Mouse (Mus musculus) thymus, postnatal 0 days (tissue): Measurements from ENCODE around the gene Fcna. TPM values are rescaled to one million over a fixed set of nuclear protein-coding genes. Genes with fewer than 3 reads are reported as not detected.

ENCODE experiments used
- DNase-seq: peaks from one replicate; pipeline ENCODE4 v3.0.0-alpha.2; 2015; ENCODE audit warnings: low spot score
- polyA plus RNA-seq: library from polyadenylated mRNA; unstranded; fragments of >200 nt; fragmentation: Nextera tagmentation; extraction: Ambion mirVana; gene quantifications from 2 replicates; pipeline ENCODE4 v1.2.1, GENCODE M21; 2015

The Fcna gene
- 9.1 and 9.2 TPM in 2 replicates for polyA plus RNA-seq

DNA sequence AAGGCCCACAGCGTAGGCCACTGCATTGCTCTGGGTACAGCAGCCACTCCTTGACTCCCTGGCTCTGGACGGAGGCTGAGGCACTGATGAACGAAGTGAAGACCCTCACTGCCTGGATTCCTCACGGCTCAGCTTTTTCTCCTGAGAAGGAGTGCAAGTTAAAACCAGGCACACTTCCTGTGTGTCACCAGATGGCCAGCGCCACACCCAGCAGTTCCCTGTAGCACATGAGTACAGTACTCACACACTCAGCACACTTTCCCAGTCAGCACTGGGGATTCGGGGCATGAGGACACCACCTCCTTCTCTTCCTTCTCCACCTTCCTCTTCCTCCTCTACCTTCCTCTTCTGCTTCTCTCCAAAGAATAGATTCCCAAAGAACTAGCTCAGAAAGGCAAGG lies at the start of gene Fcna:
TSS of gene Fcna (minus strand) at position 220 of the 400 bp plus-strand sequence.
- no peak for DNase-seq

DNA sequence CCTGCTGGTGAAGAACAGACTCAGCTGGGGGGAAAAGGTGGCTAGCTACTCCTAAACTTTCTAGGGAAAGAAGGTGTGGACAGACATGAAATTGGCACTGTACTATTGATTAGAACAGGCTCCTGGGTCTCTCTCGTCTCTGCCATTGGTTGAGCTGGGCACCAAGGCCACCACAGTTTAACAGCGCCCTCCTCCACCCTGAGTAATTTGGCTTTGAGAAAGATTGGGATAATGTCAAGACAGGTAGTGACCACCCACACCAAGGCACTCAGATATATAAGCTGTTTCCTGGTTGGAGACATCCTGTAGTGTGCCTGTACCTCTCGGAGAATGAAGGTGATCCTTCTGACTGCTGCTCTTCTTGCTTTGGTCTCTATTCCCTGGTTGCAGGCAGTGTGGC lies 48.7 kb upstream of the Fcna start, which contains the start of gene Lcn6:
TSS of gene Lcn6 (plus strand) at position 301 of the 400 bp plus-strand sequence.
- no peak for DNase-seq

DNA sequence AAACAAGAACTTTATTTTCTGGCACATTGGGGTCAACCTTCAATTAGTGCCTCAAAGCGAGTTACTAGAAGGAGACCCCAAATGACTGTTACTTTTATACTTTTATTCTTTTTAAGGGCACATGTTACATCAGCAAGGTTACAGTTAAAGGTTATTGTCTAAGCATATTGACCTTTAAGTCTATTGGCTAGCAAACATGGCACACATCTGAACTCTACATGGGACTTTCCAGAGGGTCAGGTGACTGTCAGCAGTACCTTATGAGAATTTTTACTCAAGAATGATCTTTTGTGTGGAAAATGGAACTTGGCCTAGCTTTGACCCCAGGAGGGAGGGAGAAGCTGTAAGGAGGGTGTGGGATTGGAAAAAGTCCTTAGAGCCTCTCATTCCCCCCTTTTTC lies 38.7 kb upstream of the Fcna start:
- DNase-seq, result no peak

DNA sequence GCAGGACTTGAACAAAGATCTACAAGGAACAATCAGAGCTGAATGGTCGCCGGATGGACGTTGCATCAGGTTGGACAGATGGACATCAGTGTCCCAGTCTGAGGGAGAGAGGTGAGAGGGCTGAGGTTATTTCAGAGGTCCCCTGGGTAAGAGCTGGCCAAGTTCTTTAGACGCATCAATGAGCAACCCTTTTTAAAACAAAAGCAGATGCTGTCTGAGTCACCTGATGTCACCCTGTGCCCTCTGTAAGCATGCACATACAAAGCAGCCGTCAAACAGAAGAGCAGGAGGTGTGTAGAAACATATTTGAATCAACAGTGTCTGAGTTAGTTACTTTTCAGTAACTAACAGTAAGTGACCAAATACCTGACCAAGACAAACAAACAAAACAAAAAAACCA lies 36.3 kb upstream of the Fcna start:
- no peak for DNase-seq

DNA sequence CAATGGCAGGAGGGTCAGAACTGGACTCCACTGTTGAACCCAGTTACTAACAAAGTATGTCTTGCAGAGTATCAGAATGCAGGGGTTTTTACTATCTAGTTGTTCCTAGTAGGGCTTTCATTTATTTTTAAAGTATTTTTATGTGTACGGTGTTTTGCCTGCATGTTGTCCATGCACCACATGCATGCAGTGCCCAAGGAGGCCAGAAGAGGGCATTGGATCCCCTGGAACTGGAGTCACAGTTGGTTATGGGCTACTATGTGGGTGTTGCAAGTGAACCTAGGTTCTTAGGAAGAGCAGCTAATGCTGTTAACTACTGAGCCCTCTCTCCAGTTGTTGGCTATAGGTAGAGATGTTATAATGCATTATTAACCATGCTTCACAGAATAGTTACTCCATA lies 35.7 kb upstream of the Fcna start:
- peak; percentile 31 for DNase-seq

DNA sequence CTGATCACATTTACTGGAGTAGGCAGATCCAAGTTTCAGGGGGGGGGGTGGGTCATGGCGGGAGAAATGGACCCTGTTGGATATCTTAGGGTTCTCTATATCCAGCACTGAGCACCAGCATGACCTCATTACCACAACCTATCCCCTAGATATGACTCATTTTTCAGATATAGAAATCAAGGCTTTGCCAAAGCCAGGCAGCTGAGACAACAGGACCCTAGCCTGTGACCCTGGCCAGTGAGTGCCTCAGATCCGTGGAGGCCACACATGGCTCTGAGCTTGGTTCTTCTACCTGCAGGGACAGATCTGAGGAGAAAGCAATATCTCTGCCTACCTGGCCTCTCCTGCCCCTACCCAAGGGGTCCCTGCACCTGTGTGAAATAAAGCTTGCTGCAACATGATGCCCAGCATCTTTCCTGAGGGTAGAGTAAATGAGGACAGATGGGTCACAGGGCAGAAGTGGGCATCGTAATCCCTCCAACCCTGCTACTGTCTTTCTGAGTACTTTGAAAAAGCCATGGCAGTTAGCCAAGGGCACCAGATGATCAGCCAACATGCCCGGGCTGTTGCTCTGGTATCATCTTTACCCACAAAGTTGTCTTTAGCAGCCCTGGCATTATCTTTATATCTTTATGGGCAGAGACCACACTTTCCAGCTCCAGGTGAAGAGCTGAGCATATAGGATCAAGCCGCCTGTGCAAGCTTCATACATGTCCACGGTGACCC lies 33.6 kb upstream of the Fcna start:
- no peak for DNase-seq

DNA sequence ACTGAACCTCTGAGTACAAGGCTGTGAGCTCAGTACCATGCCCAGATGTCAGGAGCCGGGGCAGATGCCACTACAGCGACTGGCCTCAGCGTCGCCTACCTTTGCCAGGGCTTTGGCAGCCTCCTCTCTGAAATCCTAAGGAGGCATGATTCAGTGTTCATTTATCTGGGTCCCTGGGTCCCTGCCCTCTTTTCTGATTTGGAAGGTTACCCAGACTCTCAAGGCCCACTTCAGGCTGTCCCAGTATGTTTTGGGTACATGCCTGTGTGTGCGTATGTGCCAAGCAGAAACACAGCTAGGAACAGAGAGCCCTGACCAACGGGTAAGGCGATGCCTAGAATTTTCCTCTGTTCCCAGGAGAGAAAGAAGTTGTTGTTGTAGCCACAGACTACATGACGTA lies 32.4 kb upstream of the Fcna start:
- no peak for DNase-seq

DNA sequence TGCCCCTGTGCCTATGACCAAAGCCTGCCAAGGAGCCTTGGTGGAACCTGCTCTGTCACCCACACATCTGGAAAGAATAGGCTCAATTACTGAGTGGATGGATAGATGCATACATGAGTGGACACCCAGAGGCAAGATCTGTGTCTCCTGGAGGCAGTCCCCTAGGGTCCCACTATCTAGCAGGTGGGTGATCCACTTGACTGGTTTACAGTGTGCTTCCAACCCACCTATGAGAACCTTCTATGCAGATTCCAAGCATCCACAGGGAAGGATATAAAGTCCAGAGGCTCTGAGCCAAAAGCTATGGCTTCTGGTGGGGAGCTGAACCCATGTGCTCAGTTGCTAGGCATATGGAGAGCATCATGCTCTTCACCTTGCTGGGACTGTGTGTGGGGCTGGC lies 29.8 kb upstream of the Fcna start, which contains the start of gene Lcn5:
TSS of gene Lcn5 (plus strand) at position 301 of the 400 bp plus-strand sequence.
- no peak for DNase-seq

DNA sequence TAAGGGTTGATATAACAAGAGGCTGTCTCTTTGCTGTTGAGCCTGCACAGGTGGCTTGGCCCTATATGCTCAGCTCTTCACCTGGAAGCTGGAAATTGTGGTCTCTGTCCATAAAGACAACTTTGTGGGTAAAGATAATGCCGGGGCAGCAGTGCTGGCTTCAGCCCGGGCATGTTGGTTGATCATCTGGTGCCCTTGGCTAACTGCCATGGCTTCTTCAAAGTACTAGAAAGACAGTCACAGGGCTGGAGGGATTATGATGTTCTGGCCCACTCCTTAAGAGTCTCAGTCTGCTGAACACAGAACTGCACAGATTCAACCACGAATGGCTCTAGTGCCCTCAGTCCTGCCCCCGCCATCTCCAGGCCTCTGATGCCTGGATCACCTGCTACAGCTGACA lies 29.4 kb upstream of the Fcna start:
- DNase-seq, result no peak

DNA sequence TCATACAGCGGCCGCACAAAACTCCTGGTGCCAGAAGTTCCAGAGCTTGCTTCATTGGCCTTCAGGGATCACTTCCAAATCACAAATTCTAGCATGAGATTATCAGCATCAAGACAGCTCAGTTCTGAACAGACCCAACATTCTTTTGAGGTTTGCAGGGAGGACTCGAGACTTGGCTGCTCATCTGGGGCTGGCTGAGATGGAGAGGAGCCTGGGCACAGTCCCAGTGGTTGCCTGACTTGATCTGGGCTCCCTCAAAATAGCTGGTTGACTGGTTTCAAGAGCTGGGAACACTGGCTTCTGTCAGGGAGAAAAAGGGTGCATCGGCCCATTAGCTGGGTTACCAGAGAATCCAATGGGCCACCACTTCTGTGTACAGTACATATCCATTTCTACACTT lies 28.9 kb upstream of the Fcna start:
- DNase-seq, result no peak

DNA sequence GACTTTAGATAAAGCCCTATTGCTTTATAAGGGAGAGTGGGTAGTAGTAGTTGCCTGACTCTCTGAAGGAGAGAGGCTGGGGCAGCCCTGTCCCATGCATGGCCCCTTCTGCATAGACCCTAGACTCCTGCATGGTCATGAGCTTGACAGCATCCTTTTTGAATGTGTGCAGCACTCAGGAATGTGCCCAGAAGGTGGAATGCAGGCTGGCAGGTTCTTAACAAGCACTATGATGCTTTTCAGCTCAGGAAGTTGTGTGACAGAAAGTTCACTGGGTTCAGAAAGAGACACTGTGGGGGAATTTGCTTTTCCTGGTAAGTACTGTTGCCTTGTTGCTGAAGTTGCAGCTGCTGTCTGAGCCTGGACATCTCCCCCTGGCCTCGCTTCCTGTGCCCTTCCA lies 26.7 kb upstream of the Fcna start:
- DNase-seq, result no peak

DNA sequence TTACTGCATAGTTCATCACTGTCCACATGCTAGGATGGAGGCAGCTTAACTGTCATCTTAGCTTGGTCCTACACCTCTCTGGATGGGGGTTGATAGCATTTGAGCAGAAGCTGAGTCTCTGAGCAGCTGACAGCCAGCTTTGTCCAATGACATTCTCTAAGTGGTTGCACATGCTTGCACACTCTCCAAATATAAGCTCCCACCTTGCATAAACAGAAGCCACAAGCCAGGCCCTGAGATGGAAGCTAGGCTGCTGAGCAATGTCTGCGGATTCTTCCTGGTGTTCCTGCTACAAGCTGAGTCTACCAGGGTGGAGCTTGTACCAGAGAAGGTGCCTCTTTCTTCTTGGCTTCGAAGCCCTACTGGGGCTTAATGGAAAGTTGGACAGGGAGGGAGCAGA lies 25.1 kb upstream of the Fcna start, which contains the start of gene Lcn8:
TSS of gene Lcn8 (plus strand) at position 219 of the 400 bp plus-strand sequence.
- no peak for DNase-seq

DNA sequence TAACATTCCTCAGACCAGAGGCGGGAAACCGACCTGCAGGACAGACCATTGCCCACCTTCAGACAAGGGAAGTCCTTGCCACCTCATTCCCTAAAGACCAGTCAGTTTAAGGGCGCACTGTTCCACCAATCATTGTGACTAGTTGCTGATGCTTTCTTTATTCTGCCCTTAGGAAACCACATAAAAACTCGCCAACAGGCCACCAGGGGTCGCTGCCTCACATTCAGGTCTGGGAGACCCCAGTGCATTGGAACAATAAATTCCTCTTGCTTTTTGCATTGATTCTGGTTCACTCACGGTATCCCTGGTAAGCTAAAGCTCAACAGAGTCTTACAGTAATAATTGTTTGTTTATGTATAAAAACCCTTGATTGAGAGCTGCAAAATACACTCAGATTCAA lies 12.1 kb upstream of the Fcna start:
- DNase-seq, result peak; percentile 54

DNA sequence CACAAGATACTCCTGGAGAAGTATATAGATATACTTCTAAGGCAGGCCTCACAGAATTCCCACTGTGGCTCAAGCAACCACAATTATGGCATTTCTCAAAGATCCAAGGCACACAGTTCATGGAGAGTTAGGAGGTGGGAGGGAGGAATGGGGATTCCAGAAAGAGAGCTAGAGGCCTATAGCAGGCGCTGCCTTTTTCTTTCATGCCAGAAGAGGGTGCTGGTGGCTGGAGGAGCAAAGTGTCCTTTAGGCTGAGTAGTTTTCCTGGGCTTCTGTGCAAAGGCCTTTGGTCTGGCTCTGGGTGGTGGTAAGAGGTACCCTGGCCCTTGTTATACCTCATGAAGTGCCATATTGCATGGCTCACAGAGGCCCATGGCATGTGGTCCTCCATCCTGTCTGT lies 6.2 kb upstream of the Fcna start:
- no peak for DNase-seq

DNA sequence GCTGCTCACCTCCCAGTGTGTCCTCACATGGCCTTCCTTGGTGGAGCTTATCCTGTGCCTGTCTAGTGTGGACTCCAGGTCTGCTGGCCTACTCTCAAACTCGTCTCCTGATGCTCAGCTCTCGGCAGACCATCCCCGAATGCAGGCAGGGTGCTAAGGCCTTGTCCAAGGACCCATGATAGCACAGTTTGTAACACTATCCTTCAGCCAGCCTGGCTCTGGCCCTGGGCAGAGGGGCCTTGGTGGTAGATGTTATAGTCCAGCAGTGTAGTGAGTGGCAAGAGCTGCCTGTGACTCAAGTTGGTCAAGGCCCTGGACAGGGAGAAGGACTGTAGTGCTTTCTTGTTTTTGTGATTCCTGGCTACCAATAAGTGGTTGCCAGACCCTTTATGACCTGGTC lies 5.8 kb upstream of the Fcna start:
- DNase-seq, result no peak

DNA sequence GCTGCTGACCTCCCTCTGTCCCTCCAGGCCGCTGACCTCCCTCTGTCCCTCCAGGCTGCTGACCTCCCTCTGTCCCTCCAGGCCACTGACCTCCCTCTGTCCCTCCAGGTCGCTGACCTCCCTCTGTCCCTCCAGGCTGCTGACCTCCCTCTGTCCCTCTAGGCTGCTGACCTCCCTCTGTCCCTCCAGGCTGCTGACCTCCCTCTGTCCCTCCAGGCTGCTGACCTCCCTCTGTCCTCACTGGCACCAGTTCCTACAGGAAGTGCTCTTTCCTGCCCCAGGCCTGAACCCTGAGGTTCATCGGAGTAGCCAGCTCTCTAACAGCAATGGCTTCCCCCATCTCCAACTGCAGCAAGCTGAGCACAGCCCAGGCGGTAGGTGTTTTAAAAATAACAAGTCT lies 908 bp upstream of the Fcna start:
- no peak for DNase-seq

DNA sequence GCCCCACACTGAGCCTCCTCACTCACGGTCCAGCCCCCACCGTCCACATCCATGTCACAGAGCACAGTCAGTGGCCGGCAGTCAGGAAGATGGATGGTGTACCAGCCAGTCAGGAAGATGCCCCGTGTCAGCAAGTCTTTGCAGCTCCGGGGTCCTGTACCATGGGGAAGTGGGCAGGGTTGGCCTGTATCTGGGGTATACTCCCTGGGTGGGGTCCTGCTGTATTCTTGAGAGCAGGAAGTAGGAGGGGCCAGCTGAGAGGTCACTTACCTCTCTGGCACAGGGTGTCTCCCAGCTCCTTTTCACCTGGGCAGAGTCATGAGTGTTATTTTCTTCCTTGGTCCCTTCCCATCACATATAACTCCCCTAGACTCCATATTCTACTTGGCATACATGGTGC lies 1.8 kb downstream of the Fcna start:
- DNase-seq, result no peak

DNA sequence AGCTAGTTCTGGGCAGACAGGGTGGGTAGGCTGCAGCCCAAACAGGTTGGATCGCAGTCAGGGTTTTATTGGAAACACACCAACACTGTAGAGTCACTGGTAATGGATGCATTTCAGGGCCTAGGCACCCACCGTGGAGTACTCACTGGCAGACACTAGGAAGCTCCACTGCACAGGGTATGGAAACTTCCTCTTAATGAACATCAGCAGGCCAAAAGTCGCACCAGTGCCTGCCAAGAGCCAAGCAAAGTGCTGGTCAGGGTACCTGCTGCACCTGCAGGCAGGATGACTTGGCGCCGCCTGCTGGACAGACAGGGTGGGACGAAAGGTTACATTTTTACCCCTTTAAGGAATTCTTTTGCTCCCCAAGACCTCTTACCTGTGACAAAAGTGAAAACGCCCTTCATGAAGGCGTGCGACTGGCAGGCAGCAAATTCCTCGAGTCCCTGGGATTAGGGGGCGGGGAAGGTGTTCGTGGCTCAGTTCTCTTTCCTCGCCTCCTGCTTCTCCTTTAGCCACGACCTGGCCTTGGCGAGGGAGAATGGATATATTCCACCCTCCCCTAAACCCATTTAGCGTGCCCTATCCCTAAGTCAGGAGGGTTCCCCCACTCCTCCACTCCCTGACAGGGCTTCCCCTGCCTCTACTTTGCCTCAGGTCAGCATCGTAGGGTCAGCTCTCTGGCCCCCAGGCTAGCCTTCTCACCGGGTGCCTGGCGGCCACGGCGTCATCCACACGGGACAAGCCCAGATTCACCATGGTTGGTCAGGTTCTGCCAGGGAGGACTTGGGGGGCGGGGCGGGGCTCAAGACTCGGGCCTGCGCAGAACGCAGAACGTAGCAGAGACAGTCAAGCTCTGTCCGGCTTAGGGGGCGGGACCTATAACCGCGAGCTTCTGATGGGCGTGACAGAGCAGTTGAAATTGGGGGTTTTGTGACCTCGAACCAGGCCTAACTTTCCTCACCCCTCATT lies 6.3 kb downstream of the Fcna start, which contains the start of gene Tmem141:
TSS of gene Tmem141 (minus strand) at position 777 of the 972 bp plus-strand sequence.
- DNase-seq, result peak; percentile 63

DNA sequence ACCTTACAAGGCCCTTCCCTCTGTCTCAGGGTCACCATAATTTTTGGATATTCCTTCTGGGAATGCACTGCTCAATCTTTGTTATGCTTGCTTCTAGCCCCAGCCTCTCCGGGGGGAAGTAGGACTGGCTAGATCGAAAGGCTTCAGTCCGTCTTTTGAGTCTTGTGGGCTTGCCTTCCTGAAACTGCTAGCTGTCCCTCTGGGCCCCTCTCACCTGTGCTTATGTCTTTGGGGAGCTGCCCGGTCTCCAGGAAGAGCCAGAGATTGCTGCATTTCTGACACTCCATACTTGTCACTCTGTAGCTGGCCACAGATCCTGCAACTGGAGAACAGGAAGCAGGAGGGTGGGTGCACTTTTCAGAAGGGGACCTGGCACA lies 7.0 kb downstream of the Fcna start:
- DNase-seq, result no peak

DNA sequence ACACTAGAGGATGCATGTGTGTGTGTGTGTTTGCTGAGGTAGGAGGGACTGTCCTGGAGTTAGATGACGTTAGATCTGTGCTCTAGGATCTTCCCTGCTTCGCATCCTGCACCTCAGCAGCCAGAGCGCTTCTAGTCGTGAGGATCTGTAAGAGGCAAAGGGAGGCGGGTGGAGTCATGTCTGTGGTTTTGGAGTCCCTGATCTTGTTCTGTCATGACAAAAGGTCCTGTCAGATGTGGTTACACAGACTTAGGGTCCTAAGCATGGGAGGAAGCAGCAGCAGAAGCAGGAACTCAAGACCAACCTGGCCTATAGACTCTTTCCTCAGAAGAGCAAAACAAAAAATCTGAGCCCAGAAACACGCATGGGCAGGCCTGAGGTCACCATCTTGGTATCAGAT lies 7.4 kb downstream of the Fcna start:
- DNase-seq, result peak; percentile 68

DNA sequence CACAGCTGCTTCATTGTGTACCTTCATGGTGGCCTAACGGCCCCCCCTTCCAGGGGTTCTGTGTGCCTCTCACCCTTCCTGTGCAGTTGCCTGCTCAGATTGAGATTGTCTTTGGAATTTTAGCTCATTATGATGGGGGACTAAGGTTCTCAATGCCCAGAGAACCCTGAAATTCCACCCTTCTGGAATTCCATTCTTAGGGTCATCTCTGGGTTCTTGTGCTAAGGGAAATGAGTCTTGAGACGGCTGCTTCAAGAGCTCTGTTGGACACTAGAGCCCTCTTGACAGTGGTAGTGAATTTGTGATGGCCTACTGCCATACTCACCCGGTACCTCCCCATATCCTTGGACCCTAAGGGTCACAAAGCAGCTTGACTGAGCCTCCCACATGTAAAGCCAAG lies 10.3 kb downstream of the Fcna start, which contains the start of gene Ccdc183:
TSS of gene Ccdc183 (minus strand) at position 101 of the 400 bp plus-strand sequence.
- no peak for DNase-seq

DNA sequence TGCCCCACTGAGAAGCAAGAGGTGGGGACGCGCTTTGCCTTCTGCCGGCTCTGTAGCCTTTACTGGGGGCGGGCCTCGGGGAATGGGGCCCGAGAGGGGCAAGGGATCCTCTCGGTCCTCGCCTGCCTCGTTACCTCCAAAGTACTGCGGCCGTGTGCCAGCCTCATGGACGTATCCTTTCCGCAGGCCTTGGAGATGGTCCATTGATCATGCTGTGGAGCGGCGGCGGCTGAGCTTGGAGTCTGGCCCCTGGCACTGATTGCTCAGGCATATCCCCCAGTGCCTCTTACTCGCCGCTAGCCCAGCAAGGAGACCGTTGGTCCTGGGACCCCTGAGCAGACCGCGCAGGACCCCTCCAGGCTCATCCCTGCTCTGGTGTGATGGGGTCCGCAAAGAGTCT lies 11.4 kb downstream of the Fcna start:
- DNase-seq, result no peak
